Mouse (Mus musculus): ENCODE measurements around the gene Pdxdc1.
"Not testable (repeated sequence)": the region's sequence is repeated elsewhere in the genome, so short reads cannot be mapped to it uniquely, and the experiment has no call there.

The Pdxdc1 gene

DNA sequence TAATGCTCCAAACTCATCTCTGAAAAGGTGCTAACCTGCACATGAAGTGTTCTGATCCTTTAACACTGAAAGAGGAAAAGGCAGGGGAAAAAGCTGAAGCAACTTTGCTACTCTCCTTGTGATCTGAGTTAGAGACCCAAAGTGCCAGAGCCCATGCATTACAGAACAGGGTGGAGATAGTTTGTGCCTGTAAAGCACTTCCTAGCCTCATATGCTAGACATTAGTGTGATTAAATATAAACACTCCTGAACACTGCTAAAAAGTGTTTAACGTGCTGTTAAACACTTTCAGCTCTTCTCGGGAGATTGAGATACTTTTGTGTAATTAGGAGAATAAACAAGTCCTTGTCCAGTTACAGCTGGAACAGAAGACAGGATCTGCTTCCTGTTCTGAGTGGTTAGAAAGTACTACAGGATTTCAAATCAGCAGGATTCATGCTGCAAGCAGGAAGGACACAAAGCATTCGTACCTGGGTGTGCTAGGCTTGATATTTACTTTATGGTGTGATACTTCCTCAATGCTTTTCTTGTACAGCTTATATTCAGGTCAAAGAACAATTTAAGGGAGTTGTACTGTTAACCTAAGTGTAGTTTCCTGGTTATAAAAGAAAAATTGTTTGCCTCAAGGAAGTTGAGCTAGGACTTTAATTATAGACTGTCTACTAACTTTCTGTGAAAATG, 19.7 kb downstream of the Pdxdc1 start:
- DNase-seq (ENCODE audit: low spot score) = no peak

DNA sequence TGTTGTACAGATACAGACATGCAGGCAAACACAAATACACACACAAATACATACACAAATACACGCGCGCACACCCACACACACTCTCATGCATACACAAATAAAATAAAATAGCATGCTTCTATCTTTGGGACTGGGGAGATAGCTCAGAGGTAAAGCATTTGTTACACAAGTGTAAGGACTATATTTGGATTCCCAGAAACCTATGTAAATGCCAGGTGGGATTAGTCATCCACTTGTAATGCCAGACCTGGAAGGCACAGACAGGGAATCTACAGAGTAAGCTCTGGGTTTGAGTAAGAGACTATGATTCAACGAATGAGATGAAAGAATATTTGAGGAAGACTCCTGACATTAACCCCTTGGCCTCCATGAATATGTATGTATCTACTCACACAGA, 27.4 kb downstream of the Pdxdc1 start:
- DNase-seq (ENCODE audit: low spot score) = no peak

DNA sequence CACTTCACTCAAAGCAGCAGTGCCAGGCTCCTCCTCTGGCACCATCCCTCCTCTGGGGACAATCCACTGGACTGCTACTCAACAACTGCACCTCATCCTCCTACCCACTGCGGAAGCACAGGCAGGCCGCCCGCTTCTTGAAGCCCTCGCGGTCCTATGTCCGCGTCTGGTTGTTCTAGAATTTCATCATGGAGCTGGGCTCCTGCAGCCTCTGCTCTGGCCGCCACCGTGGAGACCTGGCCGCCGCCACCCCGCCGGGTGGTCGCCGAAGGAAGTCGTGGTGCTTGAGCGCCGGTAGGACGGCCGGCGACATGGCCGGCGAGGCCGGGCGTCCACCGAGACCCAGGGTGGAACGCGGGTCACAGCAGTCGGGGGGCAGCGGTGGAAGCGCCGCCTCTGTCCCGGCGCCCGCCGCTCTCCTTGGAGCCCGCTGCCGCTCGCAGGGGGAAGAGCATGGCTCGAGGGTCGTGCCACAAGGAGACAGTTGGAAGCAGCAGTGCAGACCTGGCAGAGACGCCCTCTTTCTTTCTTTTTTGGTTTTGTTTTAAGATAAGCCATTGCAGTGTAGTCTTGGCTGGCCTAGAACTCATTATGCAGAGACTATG, 34.9 kb downstream of the Pdxdc1 start:
- DNase-seq (ENCODE audit: low spot score) = no peak

DNA sequence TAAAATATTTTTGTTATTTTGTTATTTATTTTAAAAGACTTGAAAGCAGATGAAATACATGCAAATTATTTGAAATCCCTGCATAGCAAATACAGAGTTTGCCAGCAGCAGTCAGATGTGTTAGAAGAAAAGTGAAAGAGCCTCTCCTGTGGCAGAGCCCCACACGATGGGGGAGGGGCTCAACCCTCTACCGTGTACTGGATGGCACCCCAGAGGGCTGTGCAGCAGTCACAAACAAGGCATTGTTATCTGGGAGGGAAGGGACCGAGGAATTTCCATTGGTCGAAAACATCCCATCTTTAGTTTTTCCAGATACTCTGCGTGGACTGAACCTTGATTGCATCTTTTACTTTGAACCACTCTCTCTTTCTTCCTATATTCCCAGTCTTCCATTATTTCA, 35.5 kb downstream of the Pdxdc1 start:
- DNase-seq (ENCODE audit: low spot score) = not testable (repeated sequence)

DNA sequence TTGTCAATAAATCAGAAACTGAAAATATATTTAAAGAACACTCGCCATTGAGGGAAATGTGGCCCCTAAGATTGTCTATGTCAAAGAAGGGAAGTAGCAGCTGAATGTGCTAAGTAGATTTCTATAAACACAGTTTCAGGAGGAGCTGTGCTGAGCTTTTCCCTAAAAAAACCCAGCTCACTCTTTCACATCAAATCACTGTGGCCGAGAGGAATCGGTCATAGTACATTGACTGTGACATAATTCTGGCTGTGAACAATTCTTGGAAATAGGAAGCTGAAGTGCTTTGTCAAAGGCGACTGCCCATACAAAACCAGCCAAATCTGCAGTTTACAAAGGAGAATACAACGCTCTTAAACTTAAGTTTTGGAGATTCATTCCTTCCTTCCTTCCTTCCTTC, 36.3 kb downstream of the Pdxdc1 start:
- peak; percentile 12 for DNase-seq (ENCODE audit: low spot score)

DNA sequence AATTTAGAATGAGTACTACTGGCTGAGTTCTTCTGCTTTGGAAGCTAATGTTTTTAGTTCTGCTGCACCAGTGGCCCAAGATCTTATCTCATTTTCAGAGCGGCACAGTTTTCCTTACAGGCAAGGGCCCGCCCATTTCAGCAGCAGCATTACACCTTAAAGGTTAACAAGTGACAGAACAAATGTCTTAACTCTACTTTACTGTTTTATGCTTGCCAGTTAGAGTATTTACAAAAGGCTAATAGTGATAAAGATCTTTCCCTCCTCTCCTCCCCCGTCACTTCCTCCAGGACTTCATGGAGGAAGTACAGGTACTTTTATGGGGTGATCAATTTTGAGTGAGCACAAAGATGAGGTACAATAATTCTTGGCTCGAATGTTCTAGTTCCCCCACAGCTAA, 36.9 kb downstream of the Pdxdc1 start:
- DNase-seq (ENCODE audit: low spot score) = no peak

DNA sequence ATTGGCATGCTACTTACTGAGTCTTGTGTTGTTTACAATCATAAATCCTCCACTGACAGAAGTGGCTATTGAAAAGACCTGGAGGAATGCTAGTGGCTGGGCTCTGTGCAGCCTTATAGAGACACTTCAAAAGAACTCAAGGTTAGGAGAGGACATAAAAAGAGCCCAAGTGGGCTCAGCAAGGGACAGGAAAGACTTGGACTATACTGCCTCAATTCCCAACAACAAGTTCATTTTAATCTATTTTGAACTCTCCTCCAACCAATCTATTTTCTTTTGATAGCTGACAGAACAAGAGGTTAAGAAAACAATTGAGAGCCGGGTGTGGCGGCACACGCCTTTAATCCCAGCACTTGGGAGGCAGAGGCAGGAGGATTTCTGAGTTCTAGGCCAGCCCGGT, 49.0 kb downstream of the Pdxdc1 start:
- no peak for DNase-seq (ENCODE audit: low spot score)

DNA sequence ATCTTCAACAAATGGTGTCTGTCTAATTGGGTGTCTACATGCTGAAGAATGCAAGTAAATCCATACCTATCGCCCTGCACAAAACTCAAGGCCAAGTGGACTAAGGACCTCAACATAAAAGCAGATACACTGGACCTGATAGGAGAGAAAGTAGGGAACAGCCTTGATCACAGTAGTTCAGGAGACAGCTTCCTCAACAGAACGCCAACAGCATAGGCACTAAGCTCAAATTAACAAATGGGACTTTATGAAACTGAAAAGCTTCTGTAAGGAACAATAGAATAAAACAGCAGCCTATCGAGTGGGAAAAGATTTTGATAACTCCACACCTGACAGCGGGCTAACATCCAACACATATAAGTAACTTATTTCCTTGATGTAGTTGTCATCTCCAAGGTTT, 51.5 kb downstream of the Pdxdc1 start:
- no peak for DNase-seq (ENCODE audit: low spot score)

DNA sequence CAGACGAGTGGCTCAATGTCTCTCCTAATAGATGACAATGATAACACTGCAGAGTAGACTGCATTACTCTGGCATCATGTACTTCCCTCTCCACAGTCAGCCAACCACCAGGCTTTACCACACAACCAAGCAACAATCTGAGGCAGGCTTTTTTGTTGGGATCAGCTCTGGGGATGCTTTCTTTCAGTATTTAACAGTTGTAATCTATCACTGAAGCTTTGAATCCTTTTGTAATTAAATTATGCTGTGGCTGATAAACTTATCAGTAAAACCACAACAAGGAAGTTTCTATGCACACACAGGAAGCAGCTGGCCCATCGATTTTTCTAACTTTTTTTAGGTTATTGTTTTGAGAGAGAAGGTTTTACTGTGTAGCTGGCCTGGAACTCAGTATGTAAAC, 54.6 kb downstream of the Pdxdc1 start:
- no peak for DNase-seq (ENCODE audit: low spot score)

DNA sequence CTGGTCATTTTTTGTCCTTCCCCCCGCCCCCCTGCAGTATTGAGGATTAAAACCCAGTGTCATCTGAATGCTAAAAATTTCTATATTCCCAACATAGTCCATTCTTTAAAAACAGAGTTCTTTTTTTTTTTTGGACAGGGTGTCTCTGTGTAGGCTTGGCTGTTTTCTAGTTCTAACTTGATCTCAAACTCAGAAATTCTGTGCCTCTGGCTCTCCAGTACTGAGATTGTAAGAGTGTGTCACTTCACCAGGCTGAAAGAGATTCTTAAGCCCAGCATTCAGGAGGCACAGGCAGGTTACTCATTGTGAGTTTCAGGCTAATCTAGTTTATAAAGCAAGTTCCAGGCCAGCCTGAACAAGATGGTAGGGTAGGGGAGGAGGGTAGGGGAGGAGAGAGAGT, 56.3 kb downstream of the Pdxdc1 start:
- DNase-seq (ENCODE audit: low spot score) = no peak

DNA sequence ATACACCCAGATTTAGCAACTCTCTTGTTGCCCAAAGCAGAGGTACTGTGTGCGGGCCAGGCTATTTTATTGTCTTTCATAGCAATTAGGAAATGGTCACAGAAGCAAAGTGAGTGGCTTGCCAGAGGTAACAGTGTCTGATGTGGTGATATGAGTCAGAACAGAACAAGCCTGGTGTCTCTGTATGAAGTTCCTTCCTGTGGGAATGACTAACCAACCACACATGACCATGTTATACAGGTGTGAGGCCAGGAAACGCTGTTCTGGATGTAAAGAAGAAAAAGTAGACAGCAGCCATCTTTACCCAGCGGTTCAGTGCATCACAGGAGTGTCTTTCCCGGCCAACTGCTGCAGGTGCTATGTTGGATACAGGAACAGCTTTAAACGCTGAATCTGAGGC, 57.9 kb downstream of the Pdxdc1 start:
- no peak for DNase-seq (ENCODE audit: low spot score)

DNA sequence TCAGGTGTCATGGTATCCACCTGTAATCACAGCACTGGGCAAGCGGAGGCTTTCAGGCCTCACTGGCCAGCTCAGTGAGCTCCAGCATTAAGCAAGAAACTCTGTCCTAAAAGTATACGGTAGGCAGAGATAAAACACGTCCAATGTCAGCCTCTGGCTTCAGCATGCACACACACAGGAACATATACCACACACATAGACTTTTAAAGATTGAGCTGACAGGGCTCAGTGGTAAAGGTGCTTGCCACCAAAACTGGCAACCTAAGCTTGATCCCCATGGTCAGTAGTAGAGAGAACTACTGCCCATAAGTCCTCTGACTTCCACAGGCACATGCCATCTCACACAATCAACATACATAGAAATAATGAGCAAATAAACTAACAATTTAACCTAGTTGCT, 62.0 kb downstream of the Pdxdc1 start:
- DNase-seq (ENCODE audit: low spot score) = no peak

DNA sequence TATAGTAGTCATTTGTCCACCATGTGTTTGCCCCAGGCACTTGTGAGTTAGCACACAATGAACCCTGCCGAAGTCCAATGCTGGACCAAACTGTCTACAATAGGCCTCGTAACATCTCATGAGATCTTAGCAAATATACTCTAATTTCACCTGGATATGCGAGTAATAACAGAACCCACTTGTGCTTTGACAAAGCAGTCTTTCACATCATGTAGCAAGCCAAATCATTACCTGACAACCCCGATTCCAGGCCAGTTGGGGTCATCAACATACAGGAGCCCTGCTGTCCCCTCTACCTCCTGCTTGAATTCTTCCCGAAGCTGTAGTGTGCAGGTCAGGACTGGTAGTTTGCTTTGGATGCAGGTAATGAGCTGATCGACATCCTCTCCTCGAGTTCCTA, 62.9 kb downstream of the Pdxdc1 start:
- no peak for DNase-seq (ENCODE audit: low spot score)

DNA sequence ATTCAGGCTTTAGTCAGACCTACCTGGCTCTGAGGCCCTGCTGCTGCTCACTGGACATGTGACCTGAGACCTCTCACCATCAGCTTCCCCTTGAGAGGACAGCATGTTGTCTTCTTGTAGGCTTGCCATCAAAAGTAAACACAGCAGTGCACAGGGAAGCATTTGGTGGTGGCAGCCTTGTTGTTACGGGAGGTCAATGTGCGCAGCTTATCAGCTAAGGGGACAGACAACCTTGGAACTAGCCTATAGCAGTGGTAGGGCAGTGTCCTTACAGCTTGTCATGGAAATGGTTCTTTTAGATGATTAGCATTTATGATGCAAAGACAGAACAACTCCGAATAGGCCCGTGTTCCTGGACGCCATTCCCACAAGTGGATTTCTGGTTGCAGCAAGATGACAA, 68.5 kb downstream of the Pdxdc1 start:
- DNase-seq (ENCODE audit: low spot score) = no peak

DNA sequence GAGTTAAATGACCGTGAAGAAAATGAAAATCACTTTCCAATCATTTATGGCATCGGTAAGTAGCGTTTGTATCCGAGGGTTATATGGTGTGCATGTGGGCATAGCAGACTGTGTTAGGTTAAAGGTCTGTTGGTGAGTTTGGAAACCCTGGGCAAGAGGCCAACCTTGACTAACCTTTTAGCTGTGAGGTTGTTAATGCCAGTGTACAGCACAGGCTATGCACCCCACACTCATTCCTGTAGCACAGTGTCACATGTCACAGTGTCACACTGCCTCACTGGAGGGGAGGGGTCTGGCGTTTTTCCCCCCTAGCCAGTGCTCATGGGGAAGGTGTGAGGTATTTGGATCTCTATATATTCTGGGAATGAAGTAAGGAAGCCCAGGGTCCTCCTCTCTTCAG, 71.3 kb downstream of the Pdxdc1 start:
- DNase-seq (ENCODE audit: low spot score) = peak; percentile 79

DNA sequence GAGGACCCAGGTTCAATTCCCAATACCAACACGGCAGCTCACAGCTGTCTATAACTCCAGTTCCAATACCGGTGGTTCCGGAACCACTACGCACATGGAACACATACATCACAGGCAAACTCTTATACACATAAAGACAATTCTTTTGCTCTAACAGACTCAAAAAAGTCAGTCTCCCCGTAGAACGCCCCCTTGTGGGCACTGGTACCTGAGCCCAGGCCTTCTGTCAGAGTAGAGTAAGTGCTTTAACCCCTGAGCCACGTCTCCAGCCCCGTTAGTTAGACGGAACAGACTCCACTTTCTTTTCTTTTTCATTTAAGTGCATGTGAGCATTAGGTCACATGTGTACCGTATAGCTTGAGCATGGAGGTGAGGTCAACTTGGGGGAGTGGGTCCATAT, 72.5 kb downstream of the Pdxdc1 start:
- DNase-seq (ENCODE audit: low spot score) = no peak

DNA sequence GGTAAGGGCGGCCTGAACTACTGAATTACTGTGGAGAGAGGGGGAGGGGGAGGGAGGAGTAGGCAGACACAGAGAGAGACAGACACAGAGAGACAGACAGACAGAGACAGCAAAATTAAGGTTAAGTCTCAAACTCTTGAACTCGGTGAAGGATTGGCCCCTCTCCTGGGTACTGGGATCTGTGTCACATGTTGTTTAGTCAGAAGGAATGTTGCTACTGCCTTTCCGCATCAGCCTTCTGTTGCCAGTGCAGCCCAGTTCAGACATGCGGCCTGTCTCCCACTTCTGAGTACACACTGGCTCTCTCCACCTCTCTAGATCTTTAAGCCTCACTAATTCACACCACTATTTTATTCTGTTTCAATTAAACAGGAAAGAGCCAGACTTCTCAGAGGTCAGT, 76.4 kb downstream of the Pdxdc1 start:
- peak; percentile 59 for DNase-seq (ENCODE audit: low spot score)

DNA sequence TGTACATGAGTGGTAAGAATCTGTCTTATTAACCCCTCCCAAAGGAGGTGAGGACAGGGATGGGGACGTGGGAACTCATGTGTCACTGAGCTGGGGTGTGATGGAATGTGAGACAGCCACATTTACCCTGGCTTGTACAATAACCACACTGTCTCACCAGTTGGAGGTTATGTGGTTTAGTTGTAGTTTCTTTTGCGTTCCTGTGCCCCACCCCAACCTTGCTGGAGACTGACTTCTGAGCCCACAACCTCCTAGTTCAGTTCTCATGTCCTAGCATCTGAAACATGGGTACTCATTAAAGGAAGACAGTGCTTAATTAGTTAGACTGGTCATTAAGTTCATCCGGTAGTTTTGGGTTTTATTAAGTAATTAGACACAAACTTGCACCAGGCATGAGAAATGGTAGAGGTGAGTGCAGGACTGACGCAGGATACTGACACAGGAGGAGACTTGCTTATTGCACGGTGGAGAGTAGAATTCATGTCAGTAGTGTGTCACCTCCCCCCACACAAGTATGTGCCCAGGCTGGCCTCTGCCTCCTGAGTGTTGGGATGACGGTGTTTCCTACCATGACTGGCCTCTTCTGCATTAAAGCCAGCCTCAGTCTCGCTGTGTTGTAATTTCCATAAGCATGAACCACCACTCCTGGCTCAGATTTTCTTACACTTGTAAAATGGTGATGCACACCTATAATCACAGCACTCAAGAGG, 77.0 kb downstream of the Pdxdc1 start:
- DNase-seq (ENCODE audit: low spot score) = no peak

DNA sequence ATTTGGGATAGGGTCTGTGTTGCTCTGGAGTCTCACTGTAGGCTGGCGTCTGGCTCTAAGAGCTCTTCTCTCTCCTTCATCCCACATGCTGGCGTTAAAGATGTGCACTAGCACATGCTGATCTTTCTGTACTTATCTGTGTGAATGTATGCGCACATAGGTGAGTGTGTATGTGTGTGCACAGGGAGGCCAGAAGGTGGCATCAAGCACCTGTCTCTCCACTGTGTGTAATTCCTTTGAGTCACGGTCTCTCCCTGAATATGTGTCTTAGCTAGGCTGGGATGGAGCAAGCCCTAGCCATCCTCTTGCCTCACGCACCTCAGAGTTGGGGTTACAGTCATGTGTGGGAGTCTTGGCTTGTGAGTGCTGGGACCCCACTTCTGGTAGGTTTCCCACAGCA, 82.2 kb downstream of the Pdxdc1 start:
- DNase-seq (ENCODE audit: low spot score) = no peak

DNA sequence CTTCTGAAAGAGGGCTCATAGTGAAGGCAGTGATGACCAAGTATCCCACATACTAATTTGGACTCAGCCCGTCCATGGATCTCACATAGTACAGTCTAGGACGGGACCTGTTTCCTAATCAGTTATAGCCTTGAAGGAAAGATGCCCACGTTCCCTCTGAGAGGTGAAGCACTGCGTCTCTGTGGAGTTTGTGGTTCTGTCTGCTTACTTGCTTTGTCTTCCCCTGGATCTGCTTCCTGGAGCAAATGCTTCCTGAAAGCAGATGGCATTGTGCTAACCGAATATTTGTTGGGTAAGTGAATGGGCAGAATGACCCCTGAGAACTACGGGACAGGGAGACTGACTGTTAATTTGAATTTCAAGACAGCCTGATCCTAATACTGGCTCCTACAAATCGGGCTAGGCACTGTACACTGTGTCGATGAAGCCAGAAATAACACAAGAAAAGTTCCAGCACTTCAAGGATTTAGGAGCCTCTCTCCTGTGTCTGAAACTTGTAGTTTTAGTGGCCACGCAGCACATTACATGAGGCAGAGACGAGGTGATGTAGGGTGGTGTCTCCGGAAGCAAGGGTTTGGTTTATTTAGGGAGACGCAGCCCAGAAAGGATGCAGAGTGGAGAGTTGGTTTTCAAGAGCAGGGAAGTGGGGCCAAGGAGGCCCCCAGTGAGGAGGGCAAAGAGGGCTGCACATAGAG, 83.0 kb downstream of the Pdxdc1 start:
- peak; percentile 56 for DNase-seq (ENCODE audit: low spot score)

DNA sequence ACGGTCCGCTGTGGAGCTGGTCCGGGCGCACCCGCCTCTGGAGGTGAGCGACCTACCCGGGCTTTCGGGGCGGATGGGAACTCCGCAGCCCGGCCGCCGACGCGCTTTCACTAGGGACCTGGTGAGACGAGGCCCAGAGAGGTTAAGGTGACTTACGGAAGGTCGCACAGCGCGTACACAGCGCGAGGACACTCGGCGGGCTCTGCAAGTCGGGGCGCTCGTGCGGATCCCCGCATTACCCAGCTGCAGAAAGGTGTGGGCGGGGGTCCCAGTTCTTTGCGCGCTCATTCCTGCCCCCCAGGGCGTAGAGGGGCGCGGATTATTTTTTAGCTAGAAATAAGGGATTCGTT, 83.6 kb downstream of the Pdxdc1 start:
- DNase-seq (ENCODE audit: low spot score) = no peak

DNA sequence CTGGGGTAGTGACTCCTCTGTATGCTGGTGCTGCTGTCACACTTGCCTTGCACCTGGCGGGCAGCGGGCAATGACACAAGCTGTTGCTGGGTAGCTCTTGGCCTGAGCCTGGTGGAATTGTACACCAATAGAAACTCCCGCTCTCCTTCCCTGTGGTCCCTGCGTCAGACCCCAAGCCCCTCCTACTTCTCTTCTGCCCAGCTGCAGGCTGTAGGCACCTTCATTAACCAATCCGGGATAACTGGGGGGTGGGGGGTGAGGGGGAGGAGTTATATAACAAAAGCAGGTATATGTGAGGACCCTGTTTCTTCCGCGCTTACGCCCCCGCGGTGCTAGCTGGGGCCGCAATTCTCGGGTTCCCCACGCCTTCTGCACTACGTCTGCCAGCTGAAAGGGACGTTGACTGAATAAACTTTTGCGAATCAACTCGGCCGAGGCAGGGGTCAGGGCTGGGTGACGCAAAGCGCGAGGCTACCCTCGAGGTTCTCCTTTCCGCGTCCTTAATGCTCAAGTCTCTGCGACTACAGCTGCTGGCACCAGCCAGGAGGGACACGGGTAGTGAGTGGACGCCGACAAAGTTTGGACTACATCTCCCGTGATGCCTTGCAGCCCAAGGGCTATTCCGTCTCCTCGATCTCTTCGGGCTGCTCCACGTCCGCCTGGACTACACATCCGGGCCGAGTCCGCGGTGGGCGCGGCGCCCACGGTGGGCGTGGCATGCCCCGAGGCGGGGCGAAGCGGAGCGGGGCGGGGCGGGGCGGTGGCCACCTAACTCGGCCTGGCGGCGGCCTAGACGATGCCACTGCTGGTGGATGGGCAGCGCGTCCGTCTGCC, 84.2 kb downstream of the Pdxdc1 start, which contains the start of gene Ntan1:
Ntan1 (plus strand) TSS at position 286 of the 834 bp plus-strand sequence.
- peak; percentile 98 for DNase-seq (ENCODE audit: low spot score)
